Mouse (Mus musculus) limb, embryonic 13.5 days (tissue): ENCODE measurements around the gene Mrpl52. TPM values are rescaled to one million over a fixed set of nuclear protein-coding genes. Genes with fewer than 3 reads are reported as not detected.

ENCODE experiments used
- ATAC-seq: fragments of 200-750 bp; cut with Nextera tagmentation; 2 replicates; pipeline ENCODE4 v1.8.0; 2017; ENCODE audit warnings: low read depth, moderate number of reproducible peaks, moderate TSS enrichment; ENCODE audit not compliant: low FRiP score
- H3K27ac ChIP-seq: fragments of 300-500 bp; sonication (generic); 2 replicates; pipeline ENCODE4 v1.5.1; 2015; ENCODE audit warnings: inconsistent platforms, mild to moderate bottlenecking, moderate library complexity
- H3K27me3 ChIP-seq: fragments of 300-500 bp; sonication (generic); 2 replicates; pipeline ENCODE4 v1.6.1; 2015; ENCODE audit warnings: mild to moderate bottlenecking, inconsistent platforms
- H3K36me3 ChIP-seq: fragments of 300-500 bp; sonication (generic); 2 replicates; pipeline ENCODE4 v1.6.1; 2015; ENCODE audit warnings: inconsistent platforms, mild to moderate bottlenecking, moderate library complexity
- H3K4me1 ChIP-seq: fragments of 300-500 bp; sonication (generic); 2 replicates; pipeline ENCODE4 v1.6.1; 2015; ENCODE audit warnings: inconsistent platforms
- H3K4me2 ChIP-seq: fragments of 300-500 bp; sonication (generic); replicated peaks from 2 replicates; pipeline ENCODE4 v1.6.1; 2015; ENCODE audit warnings: inconsistent platforms, mild to moderate bottlenecking, moderate library complexity
- H3K4me3 ChIP-seq: fragments of 300-500 bp; sonication (generic); 2 replicates; pipeline ENCODE4 v1.5.1; 2015; ENCODE audit warnings: moderate library complexity, mild to moderate bottlenecking, inconsistent platforms
- H3K9ac ChIP-seq: fragments of 300-500 bp; sonication (generic); 2 replicates; pipeline ENCODE4 v1.6.1; 2015; ENCODE audit warnings: mild to moderate bottlenecking, inconsistent platforms
- H3K9me3 ChIP-seq: fragments of 300-500 bp; sonication (generic); 2 replicates; pipeline ENCODE4 v1.6.1; 2016; ENCODE audit warnings: inconsistent platforms
- WGBS: fragments of 180-500 bp; shearing (Covaris S2); methylation state at CpG from one replicate; pipeline ENCODE4 v1.1.7; 2015; 5-methylcytosine and 5-hydroxymethylcytosine counted together
- polyA plus RNA-seq: library from polyadenylated mRNA; unstranded; fragments of >200 nt; fragmentation: Nextera tagmentation; extraction: Ambion mirVana; gene quantifications from 2 replicates; pipeline ENCODE4 v1.2.1, GENCODE M21; 2015

The Mrpl52 gene
- polyA plus RNA-seq, 1 experiment from 2014 or later, result 233 TPM

GRCm38 (mm10) chr14:54413877-54414700 lies 12.6 kb upstream of the Mrpl52 start:
- Histone ChIP-seq H3K36me3 (no peaks in the 10 kb centered on the region), H3K27me3 (peaks cover 7% of the 10 kb centered on the region; the same call in 1 of the 2 replicates), H3K4me3 (peak overlapping the region; percentile 28), H3K9me3 (no peaks in the 10 kb centered on the region), H3K4me1 (peaks cover 36% of the 10 kb centered on the region), H3K4me2 (peak overlapping the region; percentile 63), H3K9ac (peak overlapping the region; percentile 43), H3K27ac (peak overlapping the region; percentile 3; the same call in 1 of the 2 replicates)
- 5% methylated on average over 18 of the region's 18 CpGs for whole genome bisulfite sequencing
- ATAC-seq, result peak; percentile 69

- no peak overlapping the region for H3K27ac ChIP-seq
- H3K4me3 ChIP-seq, result no peak overlapping the region
- peaks cover 7% of the 10 kb centered on the region; the same call in 1 of the 2 replicates for H3K27me3 ChIP-seq
- no peaks in the 10 kb centered on the region for H3K9me3 ChIP-seq
- no peak overlapping the region for H3K4me2 ChIP-seq
- 18% methylated on average over 13 of the region's 13 CpGs for WGBS
- H3K4me1 ChIP-seq, result peaks cover 29% of the 10 kb centered on the region
- H3K36me3 ChIP-seq, result no peaks in the 10 kb centered on the region
- H3K9ac ChIP-seq, result no peak overlapping the region
- no peak for ATAC-seq
Measured at GRCm38 (mm10) chr14:54415241-54416020, 11.3 kb upstream of the Mrpl52 start.

GRCm38 (mm10) chr14:54416229-54416775 lies 10.4 kb upstream of the Mrpl52 start:
- Histone ChIP-seq H3K27me3 (peaks cover 7% of the 10 kb centered on the region; the same call in 1 of the 2 replicates), H3K4me1 (peaks cover 29% of the 10 kb centered on the region), H3K36me3 (no peaks in the 10 kb centered on the region), H3K4me3 (no peak overlapping the region), H3K4me2 (no peak overlapping the region), H3K9me3 (no peaks in the 10 kb centered on the region), H3K9ac (no peak overlapping the region), H3K27ac (no peak overlapping the region)
- no peak for ATAC-seq
- 26% methylated on average over 5 of the region's 5 CpGs for WGBS

- ATAC-seq, result no peak
- Histone ChIP-seq H3K4me3 (no peak overlapping the region), H3K9me3 (no peaks in the 10 kb centered on the region), H3K4me1 (peaks cover 29% of the 10 kb centered on the region), H3K27me3 (peaks cover 7% of the 10 kb centered on the region; the same call in 1 of the 2 replicates), H3K4me2 (no peak overlapping the region), H3K9ac (no peak overlapping the region), H3K27ac (no peak overlapping the region), H3K36me3 (no peaks in the 10 kb centered on the region)
- 65% methylated on average over 3 of the region's 4 CpGs for WGBS
Measured at GRCm38 (mm10) chr14:54416830-54417229, 9.9 kb upstream of the Mrpl52 start.

DNA sequence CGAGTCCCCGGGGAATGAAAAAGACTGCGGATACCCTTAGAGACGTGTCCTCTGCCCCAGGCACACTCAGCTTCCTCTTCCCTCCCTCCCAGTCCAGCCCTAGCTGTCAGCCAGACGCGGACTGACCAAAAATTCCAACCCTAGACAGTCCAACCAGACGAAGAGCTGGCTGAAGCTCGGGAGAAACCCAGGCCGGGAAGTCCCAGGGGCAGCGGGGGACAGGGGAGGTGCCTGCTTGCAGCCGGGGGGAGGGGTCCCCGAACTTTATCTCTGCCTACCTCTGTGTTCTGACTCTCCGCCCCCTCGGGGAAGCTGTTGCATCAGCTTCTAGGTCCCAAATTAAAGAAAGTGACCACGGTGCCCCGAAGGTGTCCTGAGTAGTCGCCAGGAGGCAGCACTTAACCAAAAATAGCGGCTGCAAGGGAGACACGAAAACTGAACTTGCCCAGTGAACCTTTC lies 9.1 kb upstream of the Mrpl52 start, which contains the start of gene Slc7a7:
TSS of gene Slc7a7 (minus strand) at position 158 of the 459 bp plus-strand sequence.
- peaks cover 7% of the 10 kb centered on the region; the same call in 1 of the 2 replicates for H3K27me3 ChIP-seq
- no peak within 1 kb of the TSS; the same call in 1 of the 2 replicates for H3K4me3 ChIP-seq
- H3K4me1 ChIP-seq, result peaks cover 29% of the 10 kb centered on the region
- WGBS, result 7% methylated on average over 16 of the region's 19 CpGs
- no peaks in the 10 kb centered on the region for H3K9me3 ChIP-seq
- H3K9ac ChIP-seq, result peak within 1 kb of the TSS; percentile 45; the same call in 1 of the 2 replicates
- H3K4me2 ChIP-seq, result peak within 1 kb of the TSS; percentile 35
- H3K36me3 ChIP-seq, result no peaks in the 10 kb centered on the region
- H3K27ac ChIP-seq, result no peak within 1 kb of the TSS
- ATAC-seq, result no peak

GRCm38 (mm10) chr14:54421014-54421413 lies 5.7 kb upstream of the Mrpl52 start:
- no peak overlapping the region for H3K4me2 ChIP-seq
- no peak overlapping the region for H3K4me3 ChIP-seq
- no peak overlapping the region for H3K9ac ChIP-seq
- H3K9me3 ChIP-seq, result no peaks in the 10 kb centered on the region
- H3K36me3 ChIP-seq, result no peaks in the 10 kb centered on the region
- no peak overlapping the region for H3K27ac ChIP-seq
- peaks cover 11% of the 10 kb centered on the region for H3K4me1 ChIP-seq
- peaks cover 7% of the 10 kb centered on the region; the same call in 1 of the 2 replicates for H3K27me3 ChIP-seq
- WGBS, result 50% methylated on average over 2 of the region's 2 CpGs
- peak; percentile 42; the same call in 1 of the 2 replicates for ATAC-seq

GRCm38 (mm10) chr14:54423406-54423805 lies 3.3 kb upstream of the Mrpl52 start:
- H3K4me3 ChIP-seq, result no peak overlapping the region
- H3K4me2 ChIP-seq, result no peak overlapping the region
- no peaks in the 10 kb centered on the region for H3K9me3 ChIP-seq
- H3K36me3 ChIP-seq, result no peaks in the 10 kb centered on the region
- 66% methylated on average over 5 of the region's 5 CpGs for WGBS
- H3K9ac ChIP-seq, result no peak overlapping the region
- no peak overlapping the region for H3K27ac ChIP-seq
- H3K4me1 ChIP-seq, result peaks cover 15% of the 10 kb centered on the region
- no peak for ATAC-seq
- H3K27me3 ChIP-seq, result no peaks in the 10 kb centered on the region

DNA sequence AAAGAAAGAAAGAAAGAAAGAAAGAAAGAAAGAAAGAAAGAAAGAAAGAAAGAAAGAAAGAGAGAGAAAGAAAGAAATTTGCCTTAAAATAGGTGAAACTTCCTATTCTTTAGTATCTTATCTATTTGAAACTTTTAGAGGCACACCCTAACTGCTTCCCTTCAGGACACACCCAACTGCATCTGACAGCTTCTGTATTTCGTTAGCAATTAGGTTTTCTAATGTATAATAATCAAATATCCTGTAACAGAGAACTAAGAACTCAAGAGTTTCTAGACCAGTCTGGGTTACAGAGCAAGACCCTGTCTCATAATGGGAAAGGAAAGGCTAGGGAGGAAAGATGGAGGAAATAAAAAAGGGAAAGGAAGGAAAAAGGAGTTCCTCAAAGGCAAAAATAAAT lies 2.1 kb upstream of the Mrpl52 start:
- Histone ChIP-seq H3K4me1 (peaks cover 22% of the 10 kb centered on the region), H3K4me2 (no peak overlapping the region), H3K36me3 (peaks cover 6% of the 10 kb centered on the region), H3K27me3 (no peaks in the 10 kb centered on the region), H3K9me3 (no peaks in the 10 kb centered on the region), H3K4me3 (no peak overlapping the region), H3K27ac (no peak overlapping the region), H3K9ac (no peak overlapping the region)
- WGBS, result 88% methylated on average over 1 of the region's 1 CpGs
- no peak for ATAC-seq

GRCm38 (mm10) chr14:54425540-54425939 lies 1.2 kb upstream of the Mrpl52 start:
- no peak overlapping the region for H3K9ac ChIP-seq
- peaks cover 9% of the 10 kb centered on the region for H3K36me3 ChIP-seq
- H3K27me3 ChIP-seq, result no peaks in the 10 kb centered on the region
- peak overlapping the region; percentile 70 for H3K4me2 ChIP-seq
- ATAC-seq, result no peak
- peaks cover 31% of the 10 kb centered on the region for H3K4me1 ChIP-seq
- H3K4me3 ChIP-seq, result peak overlapping the region; percentile 84; the same call in 1 of the 2 replicates
- H3K9me3 ChIP-seq, result no peaks in the 10 kb centered on the region
- 93% methylated on average over 1 of the region's 1 CpGs for WGBS
- no peak overlapping the region for H3K27ac ChIP-seq

- Histone ChIP-seq H3K4me2 (peak overlapping the region; percentile 70), H3K36me3 (peaks cover 9% of the 10 kb centered on the region), H3K27ac (peak overlapping the region; percentile 90), H3K9ac (peak overlapping the region; percentile 87), H3K9me3 (no peaks in the 10 kb centered on the region), H3K27me3 (no peaks in the 10 kb centered on the region), H3K4me1 (peaks cover 35% of the 10 kb centered on the region), H3K4me3 (peak overlapping the region; percentile 84)
- 34% methylated on average over 14 of the region's 14 CpGs for WGBS
- ATAC-seq, result peak; percentile 20; the same call in 1 of the 2 replicates
Measured at GRCm38 (mm10) chr14:54426003-54426688, 563 bp upstream of the Mrpl52 start.

- Histone ChIP-seq H3K4me1 (peaks cover 35% of the 10 kb centered on the region), H3K27ac (peak overlapping the region; percentile 90; the same call in 1 of the 2 replicates), H3K36me3 (peaks cover 9% of the 10 kb centered on the region), H3K9ac (peak overlapping the region; percentile 87), H3K4me2 (peak overlapping the region; percentile 70), H3K4me3 (peak overlapping the region; percentile 84), H3K9me3 (no peaks in the 10 kb centered on the region), H3K27me3 (no peaks in the 10 kb centered on the region)
- ATAC-seq, result no peak
- 89% methylated on average over 7 of the region's 7 CpGs for WGBS
Measured at GRCm38 (mm10) chr14:54427696-54428095, 987 bp downstream of the Mrpl52 start.
